Mouse (Mus musculus): ENCODE measurements around the gene E030018B13Rik. TPM values are rescaled to one million over a fixed set of nuclear protein-coding genes. Genes with fewer than 3 reads are reported as not detected.

Gene E030018B13Rik
- total RNA-seq, 1 experiment from 2014 or later, result not detected

GRCm38 (mm10) chr7:63896276-63896967 is 20.2 kb upstream of the E030018B13Rik start:
- ATAC-seq (replicated peaks; ENCODE audit: low read depth, poor library complexity, severe bottlenecking), result peak; percentile 18; the same call in 1 of the 2 replicates

GRCm38 (mm10) chr7:63896968-63897468 is 19.6 kb upstream of the E030018B13Rik start:
- ATAC-seq (replicated peaks; ENCODE audit: low read depth, poor library complexity, severe bottlenecking), result peak; percentile 91

- ATAC-seq (replicated peaks; ENCODE audit: low read depth, poor library complexity, severe bottlenecking), result peak; percentile 7; the same call in 1 of the 2 replicates
Measured at GRCm38 (mm10) chr7:63897655-63898054, 19.0 kb upstream of the E030018B13Rik start.

- no peak for ATAC-seq (replicated peaks; ENCODE audit: low read depth, poor library complexity, severe bottlenecking)
Measured at GRCm38 (mm10) chr7:63898201-63898600, 18.5 kb upstream of the E030018B13Rik start.

GRCm38 (mm10) chr7:63899925-63900324 is 16.7 kb upstream of the E030018B13Rik start:
- ATAC-seq (replicated peaks; ENCODE audit: low read depth, poor library complexity, severe bottlenecking), result no peak

GRCm38 (mm10) chr7:63900411-63900810 is 16.2 kb upstream of the E030018B13Rik start:
- ATAC-seq (replicated peaks; ENCODE audit: low read depth, poor library complexity, severe bottlenecking), result no peak

- no peak for ATAC-seq (replicated peaks; ENCODE audit: low read depth, poor library complexity, severe bottlenecking)
Measured at GRCm38 (mm10) chr7:63901346-63901745, 15.3 kb upstream of the E030018B13Rik start.

GRCm38 (mm10) chr7:63901942-63902341 is 14.7 kb upstream of the E030018B13Rik start:
- no peak for ATAC-seq (replicated peaks; ENCODE audit: low read depth, poor library complexity, severe bottlenecking)

GRCm38 (mm10) chr7:63902604-63903210 is 13.9 kb upstream of the E030018B13Rik start:
- no peak for ATAC-seq (replicated peaks; ENCODE audit: low read depth, poor library complexity, severe bottlenecking)

- 0 out of 2 replicates have a peak, but pooled peaks have one; percentile 17 for ATAC-seq (replicated peaks; ENCODE audit: low read depth, poor library complexity, severe bottlenecking)
Measured at GRCm38 (mm10) chr7:63903635-63904380, 12.8 kb upstream of the E030018B13Rik start.

- no peak for ATAC-seq (replicated peaks; ENCODE audit: low read depth, poor library complexity, severe bottlenecking)
Measured at GRCm38 (mm10) chr7:63905190-63905589, 11.5 kb upstream of the E030018B13Rik start.

GRCm38 (mm10) chr7:63905642-63906041 is 11.0 kb upstream of the E030018B13Rik start:
- ATAC-seq (replicated peaks; ENCODE audit: low read depth, poor library complexity, severe bottlenecking), result 0 out of 2 replicates have a peak, but pooled peaks have one; percentile 16

- ATAC-seq (replicated peaks; ENCODE audit: low read depth, poor library complexity, severe bottlenecking), result no peak
Measured at GRCm38 (mm10) chr7:63907778-63908495, 8.7 kb upstream of the E030018B13Rik start.

- ATAC-seq (replicated peaks; ENCODE audit: low read depth, poor library complexity, severe bottlenecking), result no peak
Measured at GRCm38 (mm10) chr7:63908496-63909285, 8.0 kb upstream of the E030018B13Rik start.

- ATAC-seq (replicated peaks; ENCODE audit: low read depth, poor library complexity, severe bottlenecking), result no peak
Measured at GRCm38 (mm10) chr7:63910225-63910624, 6.4 kb upstream of the E030018B13Rik start.

GRCm38 (mm10) chr7:63910912-63911311 is 5.7 kb upstream of the E030018B13Rik start:
- ATAC-seq (replicated peaks; ENCODE audit: low read depth, poor library complexity, severe bottlenecking), result peak; percentile 53

- peak; percentile 64 for ATAC-seq (replicated peaks; ENCODE audit: low read depth, poor library complexity, severe bottlenecking)
Measured at GRCm38 (mm10) chr7:63911383-63912233, 5.0 kb upstream of the E030018B13Rik start.

GRCm38 (mm10) chr7:63912234-63912810 is 4.3 kb upstream of the E030018B13Rik start:
- ATAC-seq (replicated peaks; ENCODE audit: low read depth, poor library complexity, severe bottlenecking), result peak; percentile 24

Measured in common myeloid progenitor, adult 5-6 weeks (primary cell).